Mouse (Mus musculus): ENCODE measurements at regions not wholly inside any gene's neighbourhood (a gene's known extent, or its start where the extent isn't known, plus 50 kb on each side); places are given as distances from the start of the nearest gene placed in this dataset.

GRCm38 (mm10) chr12:98337644-98338043, 69.2 kb downstream of the Gpr65 start:
- in situ Hi-C loops (cut with MboI; ENCODE audit: unreplicated experiment in 2 of 2) = loop anchor here (10.0 to 25.0 kb wide), 2 partner anchors 117 to 250 kb away; partner anchors contain the start of gene Kcnk10 (in 1 of the 2)

GRCm38 (mm10) chr12:98339536-98339935, 71.1 kb downstream of the Gpr65 start:
- in situ Hi-C loops (cut with MboI; ENCODE audit: unreplicated experiment in 2 of 2) = loop anchor here (10.0 to 25.0 kb wide), 2 partner anchors 115 to 248 kb away; partner anchors contain the start of gene Kcnk10 (in 1 of the 2)

GRCm38 (mm10) chr12:98342158-98342557, 73.7 kb downstream of the Gpr65 start:
- in situ Hi-C loops (cut with MboI; ENCODE audit: unreplicated experiment in 2 of 2) = loop anchor here in 1 of 2 experiments (10.0 to 25.0 kb wide), 2 partner anchors 127 to 245 kb away; partner anchors contain the start of gene Kcnk10

GRCm38 (mm10) chr12:98343653-98344052, 75.2 kb downstream of the Gpr65 start:
- in situ Hi-C loops (cut with MboI; ENCODE audit: unreplicated experiment in 2 of 2) = loop anchor here in 1 of 2 experiments (10.0 to 25.0 kb wide), 2 partner anchors 129 to 244 kb away; partner anchors contain the start of gene Kcnk10

- in situ Hi-C loops (cut with MboI; ENCODE audit: unreplicated experiment in 2 of 2) = loop anchor here in 1 of 2 experiments (10.0 to 25.0 kb wide), 2 partner anchors 132 to 240 kb away; partner anchors contain the start of gene Kcnk10
Measured at GRCm38 (mm10) chr12:98347056-98347455, 78.6 kb downstream of the Gpr65 start.

GRCm38 (mm10) chr12:98347550-98348318, 79.3 kb downstream of the Gpr65 start:
- in situ Hi-C loops (cut with MboI; ENCODE audit: unreplicated experiment in 2 of 2) = loop anchor here in 1 of 2 experiments (10.0 to 25.0 kb wide), 2 partner anchors 133 to 240 kb away; partner anchors contain the start of gene Kcnk10

GRCm38 (mm10) chr12:98349864-98350643, 81.6 kb downstream of the Gpr65 start:
- in situ Hi-C loops (cut with MboI; ENCODE audit: unreplicated experiment in 2 of 2) = loop anchor here in 1 of 2 experiments (10.0 to 25.0 kb wide), 2 partner anchors 135 to 237 kb away; partner anchors contain the start of gene Kcnk10

GRCm38 (mm10) chr12:98352401-98352800, 84.0 kb downstream of the Gpr65 start:
- in situ Hi-C loops (cut with MboI; ENCODE audit: unreplicated experiment in 2 of 2) = no loop called here

GRCm38 (mm10) chr12:98354545-98354944, 86.1 kb downstream of the Gpr65 start:
- in situ Hi-C loops (cut with MboI; ENCODE audit: unreplicated experiment in 2 of 2) = no loop called here

GRCm38 (mm10) chr12:98367583-98367982, 99.1 kb downstream of the Gpr65 start:
- in situ Hi-C loops (cut with MboI; ENCODE audit: unreplicated experiment in 2 of 2) = no loop called here

- in situ Hi-C loops (cut with MboI; ENCODE audit: unreplicated experiment in 2 of 2) = no loop called here
Measured at GRCm38 (mm10) chr12:98370771-98371170, 102.3 kb downstream of the Gpr65 start.

- in situ Hi-C loops (cut with MboI; ENCODE audit: unreplicated experiment in 2 of 2) = no loop called here
Measured at GRCm38 (mm10) chr12:98375214-98375910, 106.9 kb downstream of the Gpr65 start.
